Mouse (Mus musculus) liver, adult (tissue): ENCODE data around the gene Hsh2d.
A peak's percentile ranks its signal among the peaks of the same experiment; 100 is the strongest.

Source experiments
- GATA4 ChIP-seq: IDR thresholded peaks from 2 replicates; pipeline ENCODE4 v1.6.1; 2014; ENCODE audit warnings: mild to moderate bottlenecking, low read length; ENCODE audit not compliant: insufficient replicate concordance

Hsh2d gene

DNA sequence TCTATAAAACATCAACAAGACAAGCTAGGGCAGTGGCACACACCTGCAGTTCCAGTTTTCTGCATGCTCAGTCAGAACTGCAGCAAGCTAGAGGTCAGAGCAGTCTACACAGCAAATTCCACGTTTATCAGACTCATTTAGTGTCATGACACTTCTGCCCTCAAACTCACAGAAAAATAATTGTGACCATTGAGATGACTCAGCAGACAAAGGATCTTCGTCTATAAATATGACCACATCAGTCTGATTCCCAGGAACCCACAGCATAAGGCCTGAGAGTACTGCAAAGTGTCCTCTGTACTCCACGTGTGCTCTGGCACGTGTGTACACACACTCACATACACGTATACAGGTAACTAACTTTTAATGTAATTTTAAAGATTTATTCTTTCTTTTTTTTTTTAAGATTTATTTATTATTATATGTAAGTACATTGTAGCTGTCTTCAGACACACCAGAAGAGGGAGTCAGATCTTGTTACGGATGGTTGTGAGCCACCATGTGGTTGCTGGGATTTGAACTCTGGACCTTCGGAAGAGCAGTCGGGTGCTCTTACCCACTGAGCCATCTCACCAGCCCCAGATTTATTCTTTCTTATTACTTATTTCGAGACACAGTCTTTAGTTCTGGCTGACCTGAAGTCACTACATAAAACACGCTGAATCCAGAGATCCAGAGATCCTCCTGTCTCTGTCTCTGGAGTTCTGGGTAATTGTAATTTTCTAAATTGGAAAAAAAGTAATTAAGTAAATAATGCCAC, 29.5 kb downstream of the Hsh2d start:
- TF ChIP-seq GATA4: no peak

DNA sequence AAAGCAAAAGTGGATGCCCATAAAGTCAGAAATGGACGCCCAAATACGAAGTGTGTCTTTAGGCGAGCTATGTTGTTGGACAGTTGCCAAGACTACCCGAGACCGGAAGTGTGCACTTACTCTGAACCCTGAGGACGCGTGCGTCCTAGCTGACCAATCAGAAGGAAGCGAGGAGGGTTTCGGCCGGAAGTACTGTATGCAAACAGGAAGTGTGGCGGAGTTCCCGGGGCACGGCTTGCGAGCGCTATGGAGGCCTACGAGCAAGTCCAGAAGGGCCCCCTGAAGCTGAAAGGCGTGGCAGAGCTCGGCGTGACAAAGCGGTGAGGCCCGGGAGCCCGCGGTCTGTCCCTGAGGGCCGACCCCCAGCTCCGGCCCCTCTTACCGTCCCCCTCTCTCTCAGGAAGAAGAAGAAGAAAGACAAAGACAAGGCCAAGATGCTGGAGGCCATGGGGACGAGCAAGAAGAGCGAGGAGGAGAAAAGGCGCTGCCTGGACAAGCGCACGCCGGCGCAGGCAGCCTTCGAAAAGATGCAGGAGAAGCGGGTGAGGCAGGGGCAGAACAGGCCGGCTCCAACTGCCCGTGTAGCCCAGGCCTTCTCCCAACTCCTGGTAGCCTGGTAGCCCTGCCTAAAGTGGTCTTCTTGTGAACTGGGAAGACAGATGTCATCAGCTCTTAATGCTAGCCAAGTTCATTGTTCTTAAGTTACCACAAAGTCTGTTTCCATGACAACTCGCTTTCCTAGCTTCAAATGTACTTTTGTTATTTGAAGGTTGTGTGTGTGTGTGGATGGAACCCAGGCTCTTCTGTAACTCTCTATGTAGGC, 30.3 kb downstream of the Hsh2d start, which contains the start of gene Fam32a:
Fam32a (plus strand) TSS at position 190 of the 823 bp plus-strand sequence.
- no peak for TF ChIP-seq GATA4

DNA sequence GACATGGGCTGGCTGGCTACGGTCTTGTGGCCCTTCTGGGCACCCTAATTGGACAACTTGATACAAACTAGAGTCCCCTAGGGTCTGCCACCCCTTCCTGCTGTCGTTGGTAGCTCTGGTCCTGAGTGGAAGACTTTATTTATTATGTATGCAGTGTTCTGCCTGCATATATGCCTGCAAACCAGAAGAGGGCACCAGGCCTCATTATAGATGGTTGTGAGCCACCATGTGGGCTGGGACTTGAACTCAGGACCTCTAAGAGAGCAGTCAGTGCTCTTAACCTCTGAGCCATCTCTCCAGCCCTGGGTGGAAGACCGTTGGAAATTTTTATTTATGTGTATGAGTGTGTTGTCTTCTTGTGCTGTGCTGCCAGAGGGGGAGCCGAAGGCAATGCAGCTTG, 31.3 kb downstream of the Hsh2d start:
- no peak for TF ChIP-seq GATA4

DNA sequence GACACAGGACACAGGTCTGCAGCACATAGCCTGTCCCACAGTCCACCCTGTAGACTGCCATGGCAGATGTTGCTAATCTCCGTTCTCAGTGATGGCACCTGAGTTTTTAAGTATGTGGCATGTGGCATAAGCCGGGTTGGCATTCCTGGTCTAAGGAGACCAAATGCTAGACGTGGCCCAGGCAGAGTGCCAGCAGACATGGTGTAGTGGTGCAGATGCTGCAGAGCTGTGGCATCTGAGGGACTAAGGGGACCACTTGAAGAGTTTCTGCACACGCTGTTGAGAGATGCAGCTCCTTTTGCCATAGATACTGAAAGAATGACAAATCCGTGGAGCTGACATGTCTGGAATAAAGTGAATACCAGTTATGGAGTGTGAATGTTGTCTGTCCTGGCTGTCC, 33.2 kb downstream of the Hsh2d start:
- no peak for TF ChIP-seq GATA4

DNA sequence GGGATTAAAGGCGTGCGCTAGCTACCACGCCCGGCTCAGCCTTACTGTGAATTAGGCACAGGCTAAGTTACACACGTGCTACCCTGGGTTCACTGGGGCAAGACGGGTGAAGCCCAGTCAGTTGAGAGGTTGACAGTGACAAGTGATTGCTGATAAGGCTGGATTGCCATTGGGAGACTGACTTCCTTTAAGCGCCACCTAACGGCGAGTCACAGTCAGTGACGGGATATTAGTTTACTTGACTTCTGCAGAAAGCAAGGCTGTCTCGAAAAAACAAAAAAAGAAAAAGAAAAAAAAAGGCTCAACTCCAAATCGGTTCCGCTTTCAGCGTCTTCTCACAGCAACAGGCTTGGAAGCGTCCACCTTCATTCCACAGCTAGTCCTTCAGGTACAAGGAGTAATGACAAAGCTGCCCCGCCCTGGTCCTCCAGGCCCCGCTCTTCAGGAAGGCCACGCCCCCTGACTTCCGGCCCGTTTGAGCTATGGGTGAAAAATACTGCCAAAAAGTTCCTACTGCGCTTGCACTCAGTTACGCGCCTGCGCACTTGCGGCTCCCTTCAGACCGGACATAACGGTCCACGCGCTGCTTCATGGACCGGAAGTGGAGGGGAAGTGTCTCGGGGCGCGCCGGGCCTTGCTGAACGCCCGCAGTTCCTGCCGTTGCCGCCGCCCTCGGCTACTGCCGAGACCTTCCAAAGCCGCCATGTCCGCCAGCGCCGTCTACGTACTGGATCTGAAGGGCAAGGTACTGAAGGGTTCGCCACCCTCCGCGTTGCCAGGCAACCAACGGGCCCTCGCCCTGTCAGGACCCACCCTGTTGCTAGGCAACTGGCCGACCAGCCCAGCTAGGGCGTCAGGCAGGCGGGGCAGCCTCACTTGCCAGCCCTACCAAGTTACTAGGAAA, 50.3 kb downstream of the Hsh2d start, which contains the start of gene Ap1m1:
Ap1m1 (plus strand) TSS at position 520 of the 904 bp plus-strand sequence.
- TF ChIP-seq GATA4: peak; percentile 95

DNA sequence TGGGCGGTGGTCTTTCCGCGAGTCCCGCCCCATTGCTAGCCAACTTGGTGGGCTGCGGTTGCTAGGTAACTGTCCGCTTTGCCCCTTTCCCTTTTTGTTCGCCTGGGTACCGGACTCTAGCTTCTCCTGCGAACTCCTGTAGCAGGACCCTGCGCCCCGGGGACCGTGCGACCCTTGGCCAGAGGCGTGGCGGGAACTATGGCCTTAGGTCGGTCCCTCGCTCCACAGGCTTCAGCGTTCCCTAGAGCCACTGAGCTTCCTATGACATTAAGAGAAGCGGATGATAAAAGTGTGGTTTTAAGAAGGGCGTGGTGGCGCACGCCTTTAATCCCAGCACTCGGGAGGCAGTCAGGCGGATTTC, 50.9 kb downstream of the Hsh2d start:
- TF ChIP-seq GATA4: no peak

DNA sequence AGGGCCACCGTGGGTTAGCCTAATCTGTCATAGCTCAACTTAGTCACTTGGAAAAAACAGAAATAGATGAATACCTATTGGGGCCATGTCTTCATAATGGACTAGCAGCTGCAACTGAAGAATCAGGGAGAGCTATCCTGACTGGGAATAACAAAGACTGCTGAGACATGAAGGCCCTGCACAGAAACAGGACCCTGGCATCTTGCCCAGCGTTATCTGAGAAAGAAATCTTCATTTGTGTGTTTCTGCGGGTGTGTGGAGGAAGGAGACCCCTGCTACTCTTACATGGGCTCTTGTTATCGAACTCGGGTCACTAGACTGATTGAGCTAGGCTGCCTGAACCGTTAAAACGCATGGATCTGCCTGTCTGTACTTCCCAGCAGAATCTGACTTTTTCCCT, 51.5 kb downstream of the Hsh2d start:
- TF ChIP-seq GATA4: no peak

DNA sequence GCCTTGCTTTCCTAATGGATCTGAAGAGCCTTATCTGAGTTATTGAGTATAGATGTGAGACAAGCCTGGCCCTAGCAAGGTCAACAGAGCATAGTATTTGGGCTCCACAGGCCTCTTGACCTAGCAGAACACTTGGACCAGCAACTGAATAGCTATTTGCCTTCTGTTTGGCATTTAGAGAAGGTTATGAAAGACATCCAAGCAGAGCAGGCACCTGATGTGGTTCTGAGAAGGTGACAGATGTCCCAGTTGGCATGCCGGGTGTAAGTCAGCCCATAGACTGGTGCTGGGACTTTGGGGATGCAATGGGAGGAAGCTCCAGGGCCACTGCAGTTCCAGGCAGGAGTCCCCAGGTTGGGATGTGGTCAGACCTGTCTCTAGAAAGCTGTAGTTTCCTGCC, 52.8 kb downstream of the Hsh2d start:
- TF ChIP-seq GATA4: no peak

DNA sequence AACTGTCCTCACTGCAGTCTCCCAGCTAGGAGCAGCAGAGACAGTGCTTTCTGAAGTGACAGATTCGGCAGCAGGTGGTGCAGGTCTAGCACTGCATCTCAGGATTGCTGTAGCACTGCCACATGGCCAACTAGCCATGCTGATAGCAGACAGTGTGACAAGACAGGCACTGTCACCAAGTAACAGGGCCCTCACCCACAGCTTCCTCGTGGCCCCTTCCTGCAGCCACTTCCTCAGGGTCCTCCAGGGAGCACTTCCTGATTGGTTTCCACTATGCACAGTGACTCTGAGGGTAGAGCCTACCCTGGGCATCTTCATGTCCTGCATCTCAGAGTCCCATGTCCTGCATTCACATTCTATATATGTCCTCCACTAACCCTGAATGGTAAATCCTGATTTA, 55.2 kb downstream of the Hsh2d start:
- no peak for TF ChIP-seq GATA4
